In genomic region chr2:149971014-149971413, GRCm38 (mm10) we compare ENCODE assay signal across 18 mouse cellular contexts.
DNase-seq lines count a peak whose midpoint lies in the region; ATAC-seq lines count a peak whose summit lies in the region.
"Had no signal": no experiment of that assay in that cellular context is flagged by ENCODE, and none has a peak within 500 bp of the region (broad histone marks: within the 10 kb centered on the region; RNA-seq: fewer than 3 reads in every experiment).

No protein-coding gene starts in this region.

- peak; percentile 83 for ATAC-seq in frontal cortex, adult (ENCODE audit: low TSS enrichment)
- peak; percentile 51; the same call in 1 of the 2 replicates for ATAC-seq in neural tube, embryonic 12.5 days (ENCODE audit: low FRiP score, low read depth)
- ATAC-seq in neural tube, embryonic 15.5 days (ENCODE audit: low FRiP score): no peak
- ATAC-seq in midbrain, embryonic 14.5 days (ENCODE audit: low FRiP score, low TSS enrichment): peak; percentile 43; the same call in 1 of the 2 replicates
- ATAC-seq: liver, postnatal 0 days had no signal

- no peak overlapping the region for H3K4me3 ChIP-seq in neural tube, embryonic 12.5 days
- H3K4me3 ChIP-seq in neural tube, embryonic 15.5 days (replicated peaks): no peak overlapping the region
- no peak overlapping the region for H3K4me3 ChIP-seq in midbrain, embryonic 14.5 days (replicated peaks; ENCODE audit: low read depth, low read length)
- H3K4me3 ChIP-seq: hindbrain, embryonic 15.5 days; limb, embryonic 15.5 days had no signal

- no peaks in the 10 kb centered on the region for H3K27me3 ChIP-seq in neural tube, embryonic 12.5 days (replicated peaks)
- no peaks in the 10 kb centered on the region for H3K27me3 ChIP-seq in neural tube, embryonic 15.5 days (replicated peaks)
- H3K27me3 ChIP-seq in midbrain, embryonic 14.5 days (ENCODE audit: control insufficient read depth, insufficient read depth, low read length): no peaks in the 10 kb centered on the region
- H3K27me3 ChIP-seq: hindbrain, embryonic 15.5 days; limb, embryonic 15.5 days had no signal

- WGBS in neural tube, embryonic 12.5 days: 40% methylated on average over 4 of the region's 4 CpGs
- 36% methylated on average over 4 of the region's 4 CpGs for WGBS in neural tube, embryonic 15.5 days
- WGBS in midbrain, embryonic 14.5 days: 40% methylated on average over 4 of the region's 4 CpGs

- H3K9me3 ChIP-seq in neural tube, embryonic 12.5 days: no peaks in the 10 kb centered on the region
- H3K9me3 ChIP-seq in neural tube, embryonic 15.5 days (replicated peaks): no peaks in the 10 kb centered on the region
- H3K9me3 ChIP-seq in midbrain, embryonic 14.5 days (ENCODE audit: control insufficient read depth, low read length): no peaks in the 10 kb centered on the region
- H3K9me3 ChIP-seq: hindbrain, embryonic 15.5 days; limb, embryonic 15.5 days had no signal

- no peak overlapping the region for H3K9ac ChIP-seq in neural tube, embryonic 12.5 days
- H3K9ac ChIP-seq in neural tube, embryonic 15.5 days (replicated peaks): no peak overlapping the region
- H3K9ac ChIP-seq in midbrain, embryonic 14.5 days (replicated peaks; ENCODE audit: low read length): no peak overlapping the region
- H3K9ac ChIP-seq: hindbrain, embryonic 15.5 days; limb, embryonic 15.5 days; liver, postnatal 0 days had no signal

- DNase-seq in frontal cortex, postnatal 36 days (ENCODE audit: low spot score in 2 of 2): no peak
- peak; percentile 22 for DNase-seq in midbrain, embryonic 14.5 days
- no peak for DNase-seq in cerebellum, adult 9-10 months
- no peak for DNase-seq in right cerebral cortex, postnatal 10 days (ENCODE audit: low spot score in 2 of 2)
- DNase-seq: adrenal gland, postnatal 25 days; B cell, adult 2 months; cerebellum, adult 9-11 months; gastrocnemius, postnatal 25 days; kidney, adult 2 months; kidney, postnatal 36 days; liver, postnatal 0 days; lung, postnatal 14 days; thymus, postnatal 4 days had no signal

- H3K36me3 ChIP-seq in neural tube, embryonic 12.5 days: no peaks in the 10 kb centered on the region
- no peaks in the 10 kb centered on the region for H3K36me3 ChIP-seq in neural tube, embryonic 15.5 days
- H3K36me3 ChIP-seq in midbrain, embryonic 14.5 days (ENCODE audit: control insufficient read depth, insufficient read depth, low read length): no peaks in the 10 kb centered on the region
- H3K36me3 ChIP-seq: hindbrain, embryonic 15.5 days; limb, embryonic 15.5 days had no signal

- H3K4me2 ChIP-seq in neural tube, embryonic 12.5 days (replicated peaks): no peak overlapping the region
- H3K4me2 ChIP-seq in neural tube, embryonic 15.5 days: no peak overlapping the region
- no peak overlapping the region for H3K4me2 ChIP-seq in midbrain, embryonic 14.5 days (ENCODE audit: low read length)
- H3K4me2 ChIP-seq: hindbrain, embryonic 15.5 days; limb, embryonic 15.5 days had no signal

- H3K4me1 ChIP-seq in neural tube, embryonic 12.5 days: 0 out of 2 replicates have a peak, but pooled peaks cover 7% of the 10 kb centered on the region
- peaks cover 3% of the 10 kb centered on the region; the same call in 1 of the 2 replicates for H3K4me1 ChIP-seq in neural tube, embryonic 15.5 days
- no peaks in the 10 kb centered on the region for H3K4me1 ChIP-seq in midbrain, embryonic 14.5 days (ENCODE audit: control insufficient read depth, insufficient read depth, low read length)
- H3K4me1 ChIP-seq: hindbrain, embryonic 15.5 days; limb, embryonic 15.5 days had no signal

- H3K27ac ChIP-seq in neural tube, embryonic 12.5 days: no peak overlapping the region
- H3K27ac ChIP-seq in neural tube, embryonic 15.5 days (replicated peaks): no peak overlapping the region
- H3K27ac ChIP-seq in midbrain, embryonic 14.5 days (replicated peaks; ENCODE audit: low read depth, low read length): no peak overlapping the region
- H3K27ac ChIP-seq: hindbrain, embryonic 15.5 days; limb, embryonic 15.5 days had no signal
